Mouse (Mus musculus) duodenum, adult 2 months (tissue): ENCODE results near the gene Ppp2r5c. TPM values are rescaled to one million over a fixed set of nuclear protein-coding genes. Genes with fewer than 3 reads are reported as not detected.

Source experiments
- polyA plus RNA-seq: library from polyadenylated mRNA; depleted of rRNA; stranded (reverse); fragments of >200 nt; gene quantifications from 2 replicates; pipeline ENCODE4 v1.2.3, GENCODE M21; 2012; ENCODE audit warnings: low replicate concordance; rRNA removed

Ppp2r5c gene
- polyA plus RNA-seq, result 12.8 and 15.6 TPM in 2 replicates

GRCm38 (mm10) chr12:110446290-110447170, at the start of gene Ppp2r5c:
Ppp2r5c (plus strand) TSS chr12:110447120.

GRCm38 (mm10) chr12:110601241-110602218, 154.6 kb downstream of the Ppp2r5c start, which contains the start of gene Dync1h1:
Dync1h1 (plus strand) TSS chr12:110601452.

Other genes with a start within 250 kb of the Ppp2r5c start
- gene Dio3, start 168.1 kb upstream of the Ppp2r5c start, polyA plus RNA-seq, result 0.07 and 0.18 TPM in 2 replicates
- 174 TPM in 2 replicates for gene Dync1h1, start 154.3 kb downstream of the Ppp2r5c start, polyA plus RNA-seq
- not detected in 2 replicates for gene 1700001K19Rik, start 235.5 kb downstream of the Ppp2r5c start, polyA plus RNA-seq